8 mouse cellular contexts compared by ENCODE assay signal in genomic region chr16:28610940-28611339, GRCm38 (mm10).
DNase-seq lines count a peak whose midpoint lies in the region; ATAC-seq and TF ChIP-seq lines count a peak whose summit lies in the region.

No protein-coding gene starts in this region.

- no peaks in the 10 kb centered on the region for H3K9me3 ChIP-seq in hindbrain, embryonic 11.5 days (ENCODE audit: control insufficient read depth, low read length)
- no peaks in the 10 kb centered on the region for H3K9me3 ChIP-seq in hindbrain, embryonic 13.5 days
- H3K9me3 ChIP-seq in CH12.LX (replicated peaks; ENCODE audit: low read length) = peaks cover 2% of the 10 kb centered on the region
- no peaks in the 10 kb centered on the region for H3K9me3 ChIP-seq in lung, postnatal 0 days (ENCODE audit: low read length)

- H3K4me2 ChIP-seq in hindbrain, embryonic 11.5 days (replicated peaks; ENCODE audit: low read depth, low read length) = no peak overlapping the region
- no peak overlapping the region for H3K4me2 ChIP-seq in hindbrain, embryonic 13.5 days
- H3K4me2 ChIP-seq in CH12.LX (ENCODE audit: insufficient read depth, low read depth, poor library complexity, severe bottlenecking) = no peak overlapping the region
- H3K4me2 ChIP-seq in lung, postnatal 0 days (replicated peaks; ENCODE audit: low read depth, low read length) = no peak overlapping the region

- H3K4me3 ChIP-seq in hindbrain, embryonic 11.5 days (ENCODE audit: low read depth, low read length) = no peak overlapping the region
- no peak overlapping the region for H3K4me3 ChIP-seq in hindbrain, embryonic 13.5 days
- no peak overlapping the region for H3K4me3 ChIP-seq in CH12.LX (replicated peaks in 1 of 3; ENCODE audit: low read depth in 2 of 3, low read length in 2 of 3, poor library complexity in 1 of 3)
- no peak overlapping the region for H3K4me3 ChIP-seq in lung, postnatal 0 days (ENCODE audit: low read depth, low read length)

- no peaks in the 10 kb centered on the region for H3K27me3 ChIP-seq in hindbrain, embryonic 11.5 days (ENCODE audit: control insufficient read depth, insufficient read depth, low read length)
- H3K27me3 ChIP-seq in hindbrain, embryonic 13.5 days = no peaks in the 10 kb centered on the region
- H3K27me3 ChIP-seq in CH12.LX (replicated peaks) = no peaks in the 10 kb centered on the region
- no peaks in the 10 kb centered on the region for H3K27me3 ChIP-seq in lung, postnatal 0 days (replicated peaks; ENCODE audit: insufficient read depth, low read length)

- DNase-seq in hindbrain, embryonic 11.5 days (ENCODE audit: low spot score) = peak; percentile 57
- peak; percentile 27 for DNase-seq in CH12.LX (ENCODE audit: extremely low read depth)
- peak; percentile 6 for DNase-seq in adrenal gland, adult 8-10 months
- DNase-seq in frontal cortex, postnatal 36 days (ENCODE audit: low spot score in 2 of 2) = peak; percentile 60 to 81
- DNase-seq in lung, postnatal 0 days (ENCODE audit: low spot score) = peak; percentile 31
- DNase-seq in gastrocnemius, adult 8-10 months (ENCODE audit: low spot score in 2 of 2) = no peak

- TF ChIP-seq EP300 in CH12.LX (IDR thresholded peaks at IDR 0.05; ENCODE audit: low read length) = no peak
- TF ChIP-seq EP300 in lung, postnatal 0 days (IDR thresholded peaks at IDR 0.05) = no peak

- TF ChIP-seq CTCF in CH12.LX (conservative IDR thresholded peaks at IDR 0.05 in 1 of 2, IDR thresholded peaks at IDR 0.05 in 1 of 2; ENCODE audit: low read depth in 2 of 2, low read length in 2 of 2) = peak; percentile 12 to 38; a peak in 2 of 4 replicates
- TF ChIP-seq CTCF in lung, postnatal 0 days (IDR thresholded peaks at IDR 0.05) = peak; percentile 55

- TF ChIP-seq POLR2A in CH12.LX (IDR thresholded peaks at IDR 0.05; ENCODE audit: low read depth, low read length) = no peak

- in situ Hi-C loops in CH12.LX (cut with MboI; ENCODE audit: low pct_ligation_motif_present, low pct_unique_long_range_greater_than_20kb, low sequenced_read_pairs) = no loop called here

- no peaks in the 10 kb centered on the region for H3K4me1 ChIP-seq in hindbrain, embryonic 11.5 days (replicated peaks; ENCODE audit: control insufficient read depth, insufficient read depth, low read length)
- H3K4me1 ChIP-seq in hindbrain, embryonic 13.5 days (replicated peaks) = no peaks in the 10 kb centered on the region
- H3K4me1 ChIP-seq in CH12.LX (ENCODE audit: control insufficient read depth in 1 of 2, insufficient read depth in 2 of 2) = peaks cover 0 to 3% of the 10 kb centered on the region in 2 experiments; a peak in 1 of 4 replicates
- no peaks in the 10 kb centered on the region for H3K4me1 ChIP-seq in lung, postnatal 0 days (ENCODE audit: insufficient read depth, low read depth, low read length)

- WGBS in hindbrain, embryonic 11.5 days = 23% methylated on average over 3 of the region's 3 CpGs
- 23% methylated on average over 3 of the region's 3 CpGs for WGBS in hindbrain, embryonic 13.5 days
- 19% methylated on average over 3 of the region's 3 CpGs for WGBS in lung, postnatal 0 days

- H3K79me2 ChIP-seq in CH12.LX (replicated peaks; ENCODE audit: control insufficient read depth, extremely low read depth, insufficient read depth, poor library complexity, severe bottlenecking) = no peaks in the 10 kb centered on the region

- TF ChIP-seq RAD21 in CH12.LX (IDR thresholded peaks at IDR 0.05; ENCODE audit: low read depth, low read length) = no peak; the same call in 1 of the 2 replicates

- no peak for ATAC-seq in hindbrain, embryonic 11.5 days (ENCODE audit: low FRiP score)
- no peak for ATAC-seq in hindbrain, embryonic 13.5 days (ENCODE audit: low FRiP score)
- ATAC-seq in lung, postnatal 0 days = no peak
- no peak for ATAC-seq in megakaryocyte, adult 5-6 weeks (ENCODE audit: poor library complexity, severe bottlenecking)

- dilution Hi-C loops in CH12.LX (cut with MboI; ENCODE audit: extremely low pct_ligation_motif_present, extremely low pct_unique_long_range_greater_than_20kb, low sequenced_read_pairs) = no loop called here

- H3K36me3 ChIP-seq in hindbrain, embryonic 11.5 days (ENCODE audit: control insufficient read depth, insufficient read depth, low read length) = no peaks in the 10 kb centered on the region
- H3K36me3 ChIP-seq in hindbrain, embryonic 13.5 days = no peaks in the 10 kb centered on the region
- H3K36me3 ChIP-seq in CH12.LX (replicated peaks in 1 of 2; ENCODE audit: control insufficient read depth in 1 of 2, insufficient read depth in 1 of 2, low read length in 1 of 2) = no peaks in the 10 kb centered on the region
- H3K36me3 ChIP-seq in lung, postnatal 0 days (ENCODE audit: insufficient read depth, low read length) = no peaks in the 10 kb centered on the region

- H3K9ac ChIP-seq in hindbrain, embryonic 11.5 days (ENCODE audit: low read depth, low read length) = no peak overlapping the region
- H3K9ac ChIP-seq in hindbrain, embryonic 13.5 days = no peak overlapping the region
- H3K9ac ChIP-seq in CH12.LX (ENCODE audit: insufficient read depth, low read depth) = no peak overlapping the region
- no peak overlapping the region for H3K9ac ChIP-seq in lung, postnatal 0 days (replicated peaks; ENCODE audit: low read depth)

- no peak overlapping the region for H3K27ac ChIP-seq in hindbrain, embryonic 11.5 days (ENCODE audit: low read depth, low read length)
- no peak overlapping the region for H3K27ac ChIP-seq in hindbrain, embryonic 13.5 days
- H3K27ac ChIP-seq in CH12.LX (ENCODE audit: insufficient read depth, low read depth) = no peak overlapping the region
- H3K27ac ChIP-seq in lung, postnatal 0 days (ENCODE audit: low read length) = no peak overlapping the region

TF ChIP-seq in CH12.LX, 34 proteins besides CTCF, POLR2A, EP300 and RAD21:
- TF ChIP-seq USF2 (conservative IDR thresholded peaks at IDR 0.05; ENCODE audit: low read depth, low read length) (no peak), SMC3 (IDR thresholded peaks at IDR 0.05; ENCODE audit: low read depth, low read length) (peak; percentile 16)
TF ChIP-seq in CH12.LX: peak in this region for 1.

Comparison
In these comparisons a context has a peak if more than half of its experiments do, and no peak if none do; other contexts are left out.
1. DNase-seq: peak in hindbrain, embryonic 11.5 days (single experiment), CH12.LX (single experiment), adrenal gland, adult 8-10 months (single experiment), frontal cortex, postnatal 36 days (2 of 2) and lung, postnatal 0 days (single experiment); none in gastrocnemius, adult 8-10 months (0 of 2).